Mouse (Mus musculus): ENCODE results near the gene Tm9sf2.

The Tm9sf2 gene

GRCm38 (mm10) chr14:122176263-122176798 lies 69.5 kb downstream of the Tm9sf2 start:
- no peak for DNase-seq (ENCODE audit: low spot score in 2 of 2)

GRCm38 (mm10) chr14:122179262-122179661 lies 72.4 kb downstream of the Tm9sf2 start:
- DNase-seq (ENCODE audit: low spot score in 2 of 2): no peak

GRCm38 (mm10) chr14:122181078-122181814 lies 74.4 kb downstream of the Tm9sf2 start, which contains the start of gene Clybl:
Clybl (plus strand) TSS chr14:122181704.
- DNase-seq (ENCODE audit: low spot score in 2 of 2): peak; percentile 69 to 92

GRCm38 (mm10) chr14:122181815-122182157 lies 74.9 kb downstream of the Tm9sf2 start:
- no peak for DNase-seq (ENCODE audit: low spot score in 2 of 2)

GRCm38 (mm10) chr14:122182220-122182619 lies 75.4 kb downstream of the Tm9sf2 start:
- DNase-seq (ENCODE audit: low spot score in 2 of 2): no peak

GRCm38 (mm10) chr14:122183974-122184373 lies 77.1 kb downstream of the Tm9sf2 start:
- DNase-seq (ENCODE audit: low spot score in 2 of 2): no peak

GRCm38 (mm10) chr14:122188250-122188649 lies 81.4 kb downstream of the Tm9sf2 start:
- no peak for DNase-seq (ENCODE audit: low spot score in 2 of 2)

- DNase-seq (ENCODE audit: low spot score in 2 of 2): no peak
Measured at GRCm38 (mm10) chr14:122189901-122190300, 83.1 kb downstream of the Tm9sf2 start.

GRCm38 (mm10) chr14:122190527-122190926 lies 83.7 kb downstream of the Tm9sf2 start:
- DNase-seq (ENCODE audit: low spot score in 2 of 2): no peak

- peak in 1 of 2 experiments; percentile 65 for DNase-seq (ENCODE audit: low spot score in 2 of 2)
Measured at GRCm38 (mm10) chr14:122190941-122191510, 84.2 kb downstream of the Tm9sf2 start.

GRCm38 (mm10) chr14:122194630-122195029 lies 87.8 kb downstream of the Tm9sf2 start:
- no peak for DNase-seq (ENCODE audit: low spot score in 2 of 2)

GRCm38 (mm10) chr14:122196851-122197250 lies 90.0 kb downstream of the Tm9sf2 start:
- no peak for DNase-seq (ENCODE audit: low spot score in 2 of 2)

GRCm38 (mm10) chr14:122200247-122200885 lies 93.5 kb downstream of the Tm9sf2 start:
- DNase-seq (ENCODE audit: low spot score in 2 of 2): no peak

- DNase-seq (ENCODE audit: low spot score in 2 of 2): no peak
Measured at GRCm38 (mm10) chr14:122209177-122209576, 102.3 kb downstream of the Tm9sf2 start.
